Mouse (Mus musculus): ENCODE results near the gene 9430015G10Rik. TPM values are rescaled to one million over a fixed set of nuclear protein-coding genes. Genes with fewer than 3 reads are reported as not detected.

Gene 9430015G10Rik
- polyA plus RNA-seq, 1 experiment from 2014 or later, result 48.7 TPM

GRCm38 (mm10) chr4:156087398-156088087 is 22.2 kb upstream of the 9430015G10Rik start:
- WGBS, result 34% methylated on average over 5 of the region's 5 CpGs
- DNase-seq (ENCODE audit: low spot score), result no peak
- no peaks in the 10 kb centered on the region for H3K9me3 ChIP-seq (replicated peaks; ENCODE audit: control insufficient read depth, low read length)
- H3K4me2 ChIP-seq (ENCODE audit: low read depth, low read length), result no peak overlapping the region
- no peak overlapping the region for H3K4me3 ChIP-seq (ENCODE audit: low read depth, low read length)
- no peak for ATAC-seq (replicated peaks; ENCODE audit: insufficient number of reproducible peaks, low FRiP score, low TSS enrichment, low read depth)
- H3K27me3 ChIP-seq (ENCODE audit: control insufficient read depth, insufficient read depth, low read length), result no peaks in the 10 kb centered on the region
- H3K9ac ChIP-seq (replicated peaks; ENCODE audit: low read length), result no peak overlapping the region
- no peak overlapping the region for H3K27ac ChIP-seq (replicated peaks; ENCODE audit: low read depth, low read length)
- H3K36me3 ChIP-seq (replicated peaks; ENCODE audit: control insufficient read depth, insufficient read depth, low read depth, low read length), result no peaks in the 10 kb centered on the region
- H3K4me1 ChIP-seq (ENCODE audit: control insufficient read depth, insufficient read depth, low read length), result no peaks in the 10 kb centered on the region

DNA sequence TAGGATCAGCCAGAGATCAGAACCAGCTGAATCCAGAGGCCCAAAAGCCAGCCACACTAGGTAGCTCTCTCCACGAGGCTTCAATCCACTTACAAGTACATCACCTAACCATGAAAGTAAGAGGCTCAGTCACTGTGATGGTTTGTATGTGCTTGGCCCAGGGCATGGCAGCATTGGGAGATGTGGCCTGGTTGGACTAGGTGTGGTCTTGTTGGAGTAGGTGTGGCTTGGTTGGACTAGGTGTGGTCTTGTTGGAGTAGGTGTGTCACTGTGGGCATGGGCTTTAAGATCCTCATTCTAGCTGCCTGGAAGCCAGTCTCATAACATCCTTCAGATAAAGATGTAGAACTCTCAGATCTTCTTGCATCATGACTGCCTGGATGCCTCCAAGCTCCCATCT is 18.5 kb upstream of the 9430015G10Rik start:
- Histone ChIP-seq H3K4me3 (ENCODE audit: low read depth, low read length) (no peak overlapping the region), H3K4me1 (ENCODE audit: control insufficient read depth, insufficient read depth, low read length) (no peaks in the 10 kb centered on the region), H3K27ac (replicated peaks; ENCODE audit: low read depth, low read length) (no peak overlapping the region), H3K36me3 (replicated peaks; ENCODE audit: control insufficient read depth, insufficient read depth, low read depth, low read length) (no peaks in the 10 kb centered on the region), H3K27me3 (ENCODE audit: control insufficient read depth, insufficient read depth, low read length) (no peaks in the 10 kb centered on the region), H3K4me2 (ENCODE audit: low read depth, low read length) (no peak overlapping the region), H3K9me3 (replicated peaks; ENCODE audit: control insufficient read depth, low read length) (no peaks in the 10 kb centered on the region), H3K9ac (replicated peaks; ENCODE audit: low read length) (no peak overlapping the region)
- no peak for DNase-seq (ENCODE audit: low spot score)
- 50% methylated on average over 1 of the region's 1 CpGs for WGBS
- ATAC-seq (replicated peaks; ENCODE audit: insufficient number of reproducible peaks, low FRiP score, low TSS enrichment, low read depth), result no peak

GRCm38 (mm10) chr4:156092765-156093164 is 17.0 kb upstream of the 9430015G10Rik start:
- 92% methylated on average over 1 of the region's 1 CpGs for WGBS
- H3K27ac ChIP-seq (replicated peaks; ENCODE audit: low read depth, low read length), result no peak overlapping the region
- no peaks in the 10 kb centered on the region for H3K27me3 ChIP-seq (ENCODE audit: control insufficient read depth, insufficient read depth, low read length)
- H3K4me1 ChIP-seq (ENCODE audit: control insufficient read depth, insufficient read depth, low read length), result no peaks in the 10 kb centered on the region
- no peaks in the 10 kb centered on the region for H3K36me3 ChIP-seq (replicated peaks; ENCODE audit: control insufficient read depth, insufficient read depth, low read depth, low read length)
- ATAC-seq (replicated peaks; ENCODE audit: insufficient number of reproducible peaks, low FRiP score, low TSS enrichment, low read depth), result no peak
- H3K4me2 ChIP-seq (ENCODE audit: low read depth, low read length), result no peak overlapping the region
- H3K9me3 ChIP-seq (replicated peaks; ENCODE audit: control insufficient read depth, low read length), result no peaks in the 10 kb centered on the region
- H3K9ac ChIP-seq (replicated peaks; ENCODE audit: low read length), result no peak overlapping the region
- no peak overlapping the region for H3K4me3 ChIP-seq (ENCODE audit: low read depth, low read length)
- DNase-seq (ENCODE audit: low spot score), result no peak

DNA sequence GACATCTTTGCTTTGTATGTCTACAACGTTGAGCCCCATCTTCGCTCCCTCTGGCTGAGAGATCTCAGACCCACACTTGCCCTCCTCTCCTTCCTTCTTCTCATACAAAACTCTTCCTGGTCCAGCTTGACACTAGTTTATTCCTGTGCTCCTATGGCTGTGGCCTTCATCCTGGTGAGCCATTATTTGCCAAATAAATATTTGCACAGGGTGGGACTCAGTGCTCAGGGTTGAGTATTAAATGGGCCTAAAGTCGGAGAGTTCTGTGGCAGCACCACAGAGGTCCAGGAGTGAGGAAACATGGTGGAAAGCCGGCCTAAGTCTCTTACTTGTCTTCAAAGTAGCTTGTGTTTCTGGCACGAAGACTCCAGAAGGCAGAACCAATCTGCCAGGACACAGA is 16.0 kb upstream of the 9430015G10Rik start:
- DNase-seq (ENCODE audit: low spot score), result no peak
- no peak overlapping the region for H3K4me3 ChIP-seq (ENCODE audit: low read depth, low read length)
- WGBS, result 77% methylated on average over 5 of the region's 5 CpGs

GRCm38 (mm10) chr4:156096191-156096590 is 13.6 kb upstream of the 9430015G10Rik start:
- no peak overlapping the region for H3K4me3 ChIP-seq (ENCODE audit: low read depth, low read length)
- DNase-seq (ENCODE audit: low spot score) (no peak), ATAC-seq (replicated peaks; ENCODE audit: insufficient number of reproducible peaks, low FRiP score, low TSS enrichment, low read depth) (no peak)
- no peaks in the 10 kb centered on the region for H3K27me3 ChIP-seq (ENCODE audit: control insufficient read depth, insufficient read depth, low read length)
- H3K4me1 ChIP-seq (ENCODE audit: control insufficient read depth, insufficient read depth, low read length), result no peaks in the 10 kb centered on the region
- no peak overlapping the region for H3K27ac ChIP-seq (replicated peaks; ENCODE audit: low read depth, low read length)
- no peak overlapping the region for H3K9ac ChIP-seq (replicated peaks; ENCODE audit: low read length)
- no peaks in the 10 kb centered on the region for H3K9me3 ChIP-seq (replicated peaks; ENCODE audit: control insufficient read depth, low read length)
- H3K36me3 ChIP-seq (replicated peaks; ENCODE audit: control insufficient read depth, insufficient read depth, low read depth, low read length), result no peaks in the 10 kb centered on the region
- WGBS, result 98% methylated on average over 1 of the region's 1 CpGs
- H3K4me2 ChIP-seq (ENCODE audit: low read depth, low read length), result no peak overlapping the region

More for the DNA sequence above, 16.0 kb upstream of the 9430015G10Rik start:
- no peaks in the 10 kb centered on the region for H3K4me1 ChIP-seq (ENCODE audit: control insufficient read depth, insufficient read depth, low read length)
- H3K36me3 ChIP-seq (replicated peaks; ENCODE audit: control insufficient read depth, insufficient read depth, low read depth, low read length), result no peaks in the 10 kb centered on the region
- no peak overlapping the region for H3K9ac ChIP-seq (replicated peaks; ENCODE audit: low read length)
- H3K27me3 ChIP-seq (ENCODE audit: control insufficient read depth, insufficient read depth, low read length), result no peaks in the 10 kb centered on the region
- H3K4me2 ChIP-seq (ENCODE audit: low read depth, low read length), result no peak overlapping the region
- H3K9me3 ChIP-seq (replicated peaks; ENCODE audit: control insufficient read depth, low read length), result no peaks in the 10 kb centered on the region
- no peak overlapping the region for H3K27ac ChIP-seq (replicated peaks; ENCODE audit: low read depth, low read length)
- ATAC-seq (replicated peaks; ENCODE audit: insufficient number of reproducible peaks, low FRiP score, low TSS enrichment, low read depth), result no peak

- Histone ChIP-seq H3K27ac (replicated peaks; ENCODE audit: low read depth, low read length) (no peak overlapping the region), H3K4me1 (ENCODE audit: control insufficient read depth, insufficient read depth, low read length) (no peaks in the 10 kb centered on the region), H3K4me3 (ENCODE audit: low read depth, low read length) (no peak overlapping the region), H3K9ac (replicated peaks; ENCODE audit: low read length) (no peak overlapping the region), H3K9me3 (replicated peaks; ENCODE audit: control insufficient read depth, low read length) (no peaks in the 10 kb centered on the region), H3K27me3 (ENCODE audit: control insufficient read depth, insufficient read depth, low read length) (no peaks in the 10 kb centered on the region), H3K36me3 (replicated peaks; ENCODE audit: control insufficient read depth, insufficient read depth, low read depth, low read length) (no peaks in the 10 kb centered on the region), H3K4me2 (ENCODE audit: low read depth, low read length) (no peak overlapping the region)
- WGBS, result 51% methylated on average over 9 of the region's 9 CpGs
- ATAC-seq (replicated peaks; ENCODE audit: insufficient number of reproducible peaks, low FRiP score, low TSS enrichment, low read depth), result peak; percentile 59
- DNase-seq (ENCODE audit: low spot score), result peak; percentile 2
Measured at GRCm38 (mm10) chr4:156097770-156098366, 11.9 kb upstream of the 9430015G10Rik start.

GRCm38 (mm10) chr4:156099427-156099826 is 10.4 kb upstream of the 9430015G10Rik start:
- no peak for ATAC-seq (replicated peaks; ENCODE audit: insufficient number of reproducible peaks, low FRiP score, low TSS enrichment, low read depth)
- Histone ChIP-seq H3K4me3 (ENCODE audit: low read depth, low read length) (no peak overlapping the region), H3K36me3 (replicated peaks; ENCODE audit: control insufficient read depth, insufficient read depth, low read depth, low read length) (no peaks in the 10 kb centered on the region), H3K9ac (replicated peaks; ENCODE audit: low read length) (no peak overlapping the region), H3K27ac (replicated peaks; ENCODE audit: low read depth, low read length) (no peak overlapping the region), H3K4me1 (ENCODE audit: control insufficient read depth, insufficient read depth, low read length) (no peaks in the 10 kb centered on the region), H3K4me2 (ENCODE audit: low read depth, low read length) (no peak overlapping the region), H3K9me3 (replicated peaks; ENCODE audit: control insufficient read depth, low read length) (no peaks in the 10 kb centered on the region), H3K27me3 (ENCODE audit: control insufficient read depth, insufficient read depth, low read length) (no peaks in the 10 kb centered on the region)
- 74% methylated on average over 6 of the region's 6 CpGs for WGBS
- DNase-seq (ENCODE audit: low spot score), result no peak

DNA sequence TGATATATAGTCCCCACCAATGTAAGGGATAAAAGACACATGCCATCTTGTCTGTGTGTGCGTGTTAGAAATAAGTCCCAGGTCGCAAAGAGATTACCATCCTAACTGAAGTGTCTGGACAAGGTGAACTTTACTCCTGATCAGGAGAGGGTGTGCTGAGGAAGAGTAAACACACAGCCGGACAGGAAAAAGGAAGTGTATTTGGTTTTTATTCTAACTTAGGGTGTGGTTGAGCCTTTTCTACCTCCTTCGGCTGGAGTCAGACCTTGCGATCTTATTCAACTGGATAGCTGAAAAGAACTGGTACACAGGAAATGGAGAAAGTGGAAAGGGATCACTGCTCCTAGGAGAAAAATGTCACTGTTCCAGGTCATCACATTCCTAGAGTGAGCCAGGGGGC is 9.3 kb upstream of the 9430015G10Rik start:
- Histone ChIP-seq H3K4me3 (ENCODE audit: low read depth, low read length) (no peak overlapping the region), H3K36me3 (replicated peaks; ENCODE audit: control insufficient read depth, insufficient read depth, low read depth, low read length) (no peaks in the 10 kb centered on the region), H3K4me1 (ENCODE audit: control insufficient read depth, insufficient read depth, low read length) (no peaks in the 10 kb centered on the region), H3K9me3 (replicated peaks; ENCODE audit: control insufficient read depth, low read length) (no peaks in the 10 kb centered on the region), H3K27ac (replicated peaks; ENCODE audit: low read depth, low read length) (no peak overlapping the region), H3K9ac (replicated peaks; ENCODE audit: low read length) (no peak overlapping the region), H3K4me2 (ENCODE audit: low read depth, low read length) (no peak overlapping the region), H3K27me3 (ENCODE audit: control insufficient read depth, insufficient read depth, low read length) (no peaks in the 10 kb centered on the region)
- no peak for ATAC-seq (replicated peaks; ENCODE audit: insufficient number of reproducible peaks, low FRiP score, low TSS enrichment, low read depth)
- 87% methylated on average over 5 of the region's 5 CpGs for WGBS
- no peak for DNase-seq (ENCODE audit: low spot score)
